Mouse (Mus musculus): ENCODE measurements around the gene Mroh2a.

- TF ChIP-seq POLR2A (IDR thresholded peaks at IDR 0.05; ENCODE audit: insufficient read depth, low read depth, low read length) (no peak), CTCF (IDR thresholded peaks at IDR 0.05) (no peak), EP300 (IDR thresholded peaks at IDR 0.05; ENCODE audit: insufficient read depth, low read depth, low read length) (no peak)
These were observed 75.4 kb downstream of the Mroh2a start for GRCm38 (mm10) chr1:88302057-88302740.

Measured in heart, adult 2 months (tissue).